ENCODE assay signal across 11 mouse cellular contexts in genomic region chr9:66240493-66240892, GRCm38 (mm10).
DNase-seq lines count a peak whose midpoint lies in the region; ATAC-seq and TF ChIP-seq lines count a peak whose summit lies in the region.
"Had no signal": no experiment of that assay in that cellular context is flagged by ENCODE, and none has a peak within 500 bp of the region (broad histone marks: within the 10 kb centered on the region; RNA-seq: fewer than 3 reads in every experiment).

No protein-coding gene starts in this region.

- H3K4me3 ChIP-seq in lung, adult 2 months (replicated peaks; ENCODE audit: extremely low read depth, low read depth, low read length): no peak overlapping the region
- H3K4me3 ChIP-seq in hindbrain, embryonic 11.5 days (ENCODE audit: low read depth, low read length): no peak overlapping the region
- H3K4me3 ChIP-seq: embryonic facial prominence, embryonic 12.5 days; left cerebral cortex, adult 2 months had no signal

- H3K9ac ChIP-seq in hindbrain, embryonic 11.5 days (ENCODE audit: low read depth, low read length): no peak overlapping the region
- H3K9ac ChIP-seq: embryonic facial prominence, embryonic 12.5 days had no signal

- H3K9me3 ChIP-seq in hindbrain, embryonic 11.5 days (ENCODE audit: control insufficient read depth, low read length): no peaks in the 10 kb centered on the region
- H3K9me3 ChIP-seq: embryonic facial prominence, embryonic 12.5 days had no signal

- ATAC-seq in hindbrain, embryonic 11.5 days (ENCODE audit: low FRiP score): no peak

- TF ChIP-seq POLR2A in lung, adult 2 months (IDR thresholded peaks at IDR 0.05; ENCODE audit: borderline replicate concordance, extremely low read depth, low read depth, low read length): no peak

- TF ChIP-seq CTCF in lung, adult 2 months (IDR thresholded peaks at IDR 0.05; ENCODE audit: insufficient read depth, low read length): no peak

- H3K4me1 ChIP-seq in lung, adult 2 months (ENCODE audit: control insufficient read depth, insufficient read depth, low read length): peaks cover 25% of the 10 kb centered on the region
- H3K4me1 ChIP-seq in hindbrain, embryonic 11.5 days (replicated peaks; ENCODE audit: control insufficient read depth, insufficient read depth, low read length): no peaks in the 10 kb centered on the region
- H3K4me1 ChIP-seq: embryonic facial prominence, embryonic 12.5 days had no signal

- no peak overlapping the region for H3K4me2 ChIP-seq in hindbrain, embryonic 11.5 days (replicated peaks; ENCODE audit: low read depth, low read length)
- H3K4me2 ChIP-seq: embryonic facial prominence, embryonic 12.5 days had no signal

- WGBS in lung, adult 2 months: 18% methylated on average over 4 of the region's 4 CpGs
- 60% methylated on average over 4 of the region's 4 CpGs for WGBS in hindbrain, embryonic 11.5 days

- H3K27me3 ChIP-seq in hindbrain, embryonic 11.5 days (ENCODE audit: control insufficient read depth, insufficient read depth, low read length): no peaks in the 10 kb centered on the region
- H3K27me3 ChIP-seq: embryonic facial prominence, embryonic 12.5 days had no signal

- DNase-seq in thymus, postnatal 25 days: peak; percentile 5
- no peak for DNase-seq in thymus, postnatal 10 days (ENCODE audit: low spot score in 2 of 2)
- DNase-seq in cerebellum, adult 9-10 months: peak; percentile 67
- peak; percentile 56 for DNase-seq in lung, adult 2 months
- no peak for DNase-seq in adrenal gland, adult 2 months
- no peak for DNase-seq in hindbrain, embryonic 11.5 days (ENCODE audit: low spot score)
- no peak for DNase-seq in layer of hippocampus, adult 9-10 months (ENCODE audit: low spot score)
- DNase-seq: thymus, adult 18-20 months had no signal

- H3K27ac ChIP-seq in hindbrain, embryonic 11.5 days (ENCODE audit: low read depth, low read length): no peak overlapping the region
- H3K27ac ChIP-seq: embryonic facial prominence, embryonic 12.5 days; left cerebral cortex, adult 2 months; macrophage had no signal

- no peaks in the 10 kb centered on the region for H3K36me3 ChIP-seq in hindbrain, embryonic 11.5 days (ENCODE audit: control insufficient read depth, insufficient read depth, low read length)
- H3K36me3 ChIP-seq: embryonic facial prominence, embryonic 12.5 days had no signal

Comparison
In these comparisons a context has a peak if more than half of its experiments do, and no peak if none do; other contexts are left out.
1. DNase-seq: peak in thymus, postnatal 25 days (single experiment), cerebellum, adult 9-10 months (single experiment) and lung, adult 2 months (single experiment); none in thymus, postnatal 10 days (0 of 2), adrenal gland, adult 2 months (single experiment), hindbrain, embryonic 11.5 days (single experiment) and layer of hippocampus, adult 9-10 months (single experiment).